Mouse (Mus musculus) c-Kit-negative CD71-positive TER-119-positive erythroid progenitor cells, embryonic 14.5 days (primary cell): ENCODE measurements at regions not wholly inside any gene's neighbourhood (a gene's known extent, or its start where the extent isn't known, plus 50 kb on each side); places are given as distances from the start of the nearest gene placed in this dataset.

ENCODE experiments used
- DNase-seq: peaks from one replicate; pipeline ENCODE4 v3.0.0-alpha.2; 2013; ENCODE audit warnings: low read depth, low spot score

- DNase-seq = no peak
Observed at GRCm38 (mm10) chr10:117542351-117542750, 86.9 kb upstream of the Cpm start.

- no peak for DNase-seq
Observed at GRCm38 (mm10) chr10:117541487-117541886, 87.8 kb upstream of the Cpm start.

- no peak for DNase-seq
Observed at GRCm38 (mm10) chr10:117540747-117541398, 88.4 kb upstream of the Cpm start.

GRCm38 (mm10) chr10:117540112-117540594, 89.1 kb upstream of the Cpm start:
- DNase-seq = no peak

- DNase-seq = no peak
Observed at GRCm38 (mm10) chr10:117539532-117539931, 89.8 kb upstream of the Cpm start.

- DNase-seq = no peak
Observed at GRCm38 (mm10) chr10:117538725-117539124, 90.6 kb upstream of the Cpm start.

GRCm38 (mm10) chr10:117536769-117537599, 92.3 kb upstream of the Cpm start:
- DNase-seq = no peak

- no peak for DNase-seq
Observed at GRCm38 (mm10) chr10:117535843-117536242, 93.5 kb upstream of the Cpm start.

- no peak for DNase-seq
Observed at GRCm38 (mm10) chr10:117534992-117535719, 94.1 kb upstream of the Cpm start.

GRCm38 (mm10) chr10:117534478-117534877, 94.8 kb upstream of the Cpm start:
- no peak for DNase-seq

GRCm38 (mm10) chr10:117533541-117534386, 95.5 kb upstream of the Cpm start:
- DNase-seq = no peak

- no peak for DNase-seq
Observed at GRCm38 (mm10) chr10:117532750-117533540, 96.4 kb upstream of the Cpm start.

GRCm38 (mm10) chr10:117531798-117532747, 97.2 kb upstream of the Cpm start:
- DNase-seq = no peak

GRCm38 (mm10) chr10:117530859-117531602, 98.3 kb upstream of the Cpm start:
- no peak for DNase-seq

- DNase-seq = no peak
Observed at GRCm38 (mm10) chr10:117530007-117530858, 99.1 kb upstream of the Cpm start.

GRCm38 (mm10) chr10:117529269-117530006, 99.9 kb upstream of the Cpm start:
- DNase-seq = no peak
